Mouse (Mus musculus) lung, embryonic 14.5 days (tissue): ENCODE measurements around the gene Prg2. TPM values are rescaled to one million over a fixed set of nuclear protein-coding genes. Genes with fewer than 3 reads are reported as not detected.
A peak's percentile ranks its signal among the peaks of the same experiment; 100 is the strongest.

Experiments
- ATAC-seq: fragments of 200-750 bp; cut with Nextera tagmentation; 2 replicates; pipeline ENCODE4 v1.8.0; 2017; ENCODE audit warnings: mild to moderate bottlenecking, moderate TSS enrichment, moderate library complexity; ENCODE audit not compliant: insufficient read depth
- DNase-seq: peaks from one replicate; pipeline ENCODE4 v3.0.0-alpha.2; 2015
- H3K27ac ChIP-seq: fragments of 300-500 bp; sonication (generic); 2 replicates; pipeline ENCODE4 v1.5.1; 2014; ENCODE audit warnings: low read depth, mild to moderate bottlenecking, moderate library complexity
- H3K27me3 ChIP-seq: fragments of 300-500 bp; sonication (generic); 2 replicates; pipeline ENCODE4 v1.6.1; 2014; ENCODE audit warnings: low read length, control low read depth; ENCODE audit not compliant: insufficient read depth
- H3K36me3 ChIP-seq: fragments of 300-500 bp; sonication (generic); 2 replicates; pipeline ENCODE4 v1.6.1; 2014; ENCODE audit warnings: control low read depth; ENCODE audit not compliant: insufficient read depth
- H3K4me1 ChIP-seq: fragments of 300-500 bp; sonication (generic); 2 replicates; pipeline ENCODE4 v1.6.1; 2014; ENCODE audit warnings: antibody characterized with exemption, control low read depth; ENCODE audit not compliant: insufficient read depth
- H3K4me2 ChIP-seq: fragments of 300-500 bp; sonication (generic); 2 replicates; pipeline ENCODE4 v1.6.1; 2014; ENCODE audit warnings: mild to moderate bottlenecking
- H3K4me3 ChIP-seq: fragments of 300-500 bp; sonication (generic); 2 replicates; pipeline ENCODE4 v1.5.1; 2014; ENCODE audit warnings: low read depth, low read length
- H3K9ac ChIP-seq: fragments of 300-500 bp; sonication (generic); 2 replicates; pipeline ENCODE4 v1.6.1; 2014
- H3K9me3 ChIP-seq: fragments of 300-500 bp; sonication (generic); 2 replicates; pipeline ENCODE4 v1.6.1; 2016; ENCODE audit warnings: low read depth, low read length, control low read depth
- CTCF ChIP-seq: IDR thresholded peaks from 2 replicates; pipeline ENCODE4 v1.5.1; 2016; ENCODE audit warnings: antibody characterized with exemption, low read depth
- WGBS: fragments of 180-500 bp; shearing (Covaris S2); extraction: QIAGEN DNeasy Blood & Tissue Kit; methylation state at CpG from one replicate; pipeline ENCODE4 v1.1.7; 2014; 5-methylcytosine and 5-hydroxymethylcytosine counted together
- polyA plus RNA-seq: library from polyadenylated mRNA; unstranded; fragments of >200 nt; fragmentation: Nextera tagmentation; extraction: Ambion mirVana; gene quantifications from 2 replicates; pipeline ENCODE4 v1.2.1, GENCODE M21; 2014

The Prg2 gene
- polyA plus RNA-seq, 1 experiment from 2014 or later = not detected

GRCm38 (mm10) chr2:84948721-84949120 is 31.5 kb upstream of the Prg2 start:
- no peaks in the 10 kb centered on the region for H3K9me3 ChIP-seq
- H3K27ac ChIP-seq = no peak overlapping the region
- H3K4me3 ChIP-seq = no peak overlapping the region
- DNase-seq (no peak), ATAC-seq (no peak)
- H3K27me3 ChIP-seq = no peaks in the 10 kb centered on the region
- no peak for TF ChIP-seq CTCF
- no peak overlapping the region for H3K9ac ChIP-seq
- 83% methylated on average over 2 of the region's 2 CpGs for WGBS
- no peak overlapping the region for H3K4me2 ChIP-seq
- peaks cover 93% of the 10 kb centered on the region for H3K36me3 ChIP-seq
- H3K4me1 ChIP-seq = no peaks in the 10 kb centered on the region

GRCm38 (mm10) chr2:84951027-84951426 is 29.2 kb upstream of the Prg2 start:
- no peak for TF ChIP-seq CTCF
- no peak overlapping the region for H3K9ac ChIP-seq
- WGBS = 88% methylated on average over 8 of the region's 8 CpGs
- peaks cover 95% of the 10 kb centered on the region for H3K36me3 ChIP-seq
- no peak for ATAC-seq
- H3K27ac ChIP-seq = no peak overlapping the region
- no peaks in the 10 kb centered on the region for H3K9me3 ChIP-seq
- H3K27me3 ChIP-seq = no peaks in the 10 kb centered on the region
- no peaks in the 10 kb centered on the region for H3K4me1 ChIP-seq
- H3K4me2 ChIP-seq = no peak overlapping the region
- no peak for DNase-seq
- H3K4me3 ChIP-seq = no peak overlapping the region

GRCm38 (mm10) chr2:84952251-84952650 is 28.0 kb upstream of the Prg2 start:
- Histone ChIP-seq H3K9me3 (no peaks in the 10 kb centered on the region), H3K36me3 (peaks cover 95% of the 10 kb centered on the region), H3K9ac (no peak overlapping the region), H3K27me3 (no peaks in the 10 kb centered on the region), H3K4me2 (no peak overlapping the region), H3K4me1 (no peaks in the 10 kb centered on the region), H3K27ac (no peak overlapping the region), H3K4me3 (no peak overlapping the region)
- 72% methylated on average over 1 of the region's 1 CpGs for WGBS
- TF ChIP-seq CTCF = no peak
- ATAC-seq (no peak), DNase-seq (no peak)

DNA sequence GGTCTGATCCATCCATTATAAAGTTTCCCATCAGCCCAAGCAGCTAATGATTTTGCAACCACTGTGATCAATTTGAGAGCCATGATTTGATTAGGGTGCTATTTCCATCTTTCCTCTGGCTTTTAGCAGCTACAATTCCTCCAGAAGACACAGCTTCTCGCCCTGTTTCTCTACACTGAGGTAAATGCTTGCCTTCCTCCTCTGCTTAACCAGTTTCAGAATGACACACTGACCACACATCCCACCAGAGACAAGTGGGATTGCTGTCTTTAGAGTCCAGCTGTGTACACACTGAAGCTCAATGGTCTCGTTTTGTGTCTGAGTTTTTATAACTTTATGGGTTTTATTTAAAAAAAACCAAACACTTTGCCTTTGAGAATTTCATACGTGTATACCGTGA is 27.6 kb upstream of the Prg2 start:
- H3K4me2 ChIP-seq = no peak overlapping the region
- H3K27me3 ChIP-seq = no peaks in the 10 kb centered on the region
- TF ChIP-seq CTCF = no peak
- H3K9ac ChIP-seq = no peak overlapping the region
- no peak for ATAC-seq
- no peaks in the 10 kb centered on the region for H3K4me1 ChIP-seq
- DNase-seq = no peak
- peaks cover 95% of the 10 kb centered on the region for H3K36me3 ChIP-seq
- no peak overlapping the region for H3K27ac ChIP-seq
- H3K9me3 ChIP-seq = no peaks in the 10 kb centered on the region
- WGBS = 70% methylated on average over 4 of the region's 4 CpGs
- no peak overlapping the region for H3K4me3 ChIP-seq

DNA sequence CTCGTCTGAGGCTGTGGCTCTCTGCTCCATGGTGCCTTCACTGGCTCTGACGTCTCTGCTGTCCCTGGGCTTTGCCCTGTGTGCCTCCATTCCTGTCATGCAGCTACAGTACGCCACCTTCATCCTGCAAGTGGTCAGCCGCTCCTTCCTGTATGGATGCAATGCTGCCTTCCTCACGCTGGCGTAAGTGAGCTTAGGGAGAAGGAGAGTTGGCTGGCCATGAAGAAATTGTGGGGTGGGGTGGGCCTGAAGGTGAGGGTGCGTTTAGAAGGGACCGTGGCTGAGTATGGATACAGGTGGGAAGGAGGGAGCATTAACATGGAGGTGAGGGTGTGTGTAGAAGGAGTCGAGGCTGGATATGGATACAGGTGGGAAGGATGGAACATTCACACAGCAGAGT is 24.8 kb upstream of the Prg2 start:
- no peak overlapping the region for H3K9ac ChIP-seq
- 89% methylated on average over 9 of the region's 9 CpGs for WGBS
- no peak for TF ChIP-seq CTCF
- H3K9me3 ChIP-seq = no peaks in the 10 kb centered on the region
- ATAC-seq (no peak), DNase-seq (no peak)
- no peaks in the 10 kb centered on the region for H3K27me3 ChIP-seq
- H3K27ac ChIP-seq = no peak overlapping the region
- H3K36me3 ChIP-seq = peaks cover 80% of the 10 kb centered on the region
- no peak overlapping the region for H3K4me2 ChIP-seq
- no peaks in the 10 kb centered on the region for H3K4me1 ChIP-seq
- no peak overlapping the region for H3K4me3 ChIP-seq

- TF ChIP-seq CTCF = peak; percentile 78
- Histone ChIP-seq H3K4me2 (no peak overlapping the region), H3K9ac (no peak overlapping the region), H3K27me3 (no peaks in the 10 kb centered on the region), H3K36me3 (peaks cover 71% of the 10 kb centered on the region), H3K9me3 (no peaks in the 10 kb centered on the region), H3K4me3 (no peak overlapping the region), H3K4me1 (no peaks in the 10 kb centered on the region), H3K27ac (no peak overlapping the region)
- peak; percentile 75 for DNase-seq
- WGBS = 55% methylated on average over 5 of the region's 5 CpGs
- peak; percentile 58 for ATAC-seq
These were observed 24.0 kb upstream of the Prg2 start for GRCm38 (mm10) chr2:84956274-84956673.

- Histone ChIP-seq H3K27me3 (no peaks in the 10 kb centered on the region), H3K9me3 (no peaks in the 10 kb centered on the region), H3K27ac (no peak overlapping the region), H3K9ac (no peak overlapping the region), H3K4me3 (no peak overlapping the region), H3K36me3 (peaks cover 49% of the 10 kb centered on the region), H3K4me1 (no peaks in the 10 kb centered on the region), H3K4me2 (no peak overlapping the region)
- 89% methylated on average over 11 of the region's 11 CpGs for WGBS
- ATAC-seq = no peak
- no peak for DNase-seq
- TF ChIP-seq CTCF = no peak
These were observed 21.5 kb upstream of the Prg2 start for GRCm38 (mm10) chr2:84958588-84959264.
